Comparison of ENCODE assay signal across 8 mouse cellular contexts in genomic region chr6:25690629-25691028, GRCm38 (mm10). TPM values are rescaled to one million over a fixed set of nuclear protein-coding genes. Genes with fewer than 3 reads are reported as not detected.
DNase-seq lines count a peak whose midpoint lies in the region; ATAC-seq and TF ChIP-seq lines count a peak whose summit lies in the region.

Gene Gpr37 (minus strand): TSS chr6:25690729.

- no peak for ATAC-seq in intestine, postnatal 0 days
- no peak for ATAC-seq in midbrain, embryonic 15.5 days (replicated peaks)

- H3K9ac ChIP-seq in intestine, postnatal 0 days (ENCODE audit: low read depth, low read length), result no peak within 1 kb of the TSS
- H3K9ac ChIP-seq in midbrain, embryonic 15.5 days, result peak within 1 kb of the TSS; percentile 45

- WGBS in intestine, postnatal 0 days, result 30% methylated on average over 7 of the region's 7 CpGs
- 29% methylated on average over 7 of the region's 7 CpGs for WGBS in midbrain, embryonic 15.5 days

- H3K27ac ChIP-seq in embryonic fibroblast, embryonic 13.5 days (ENCODE audit: insufficient read depth, low read length), result no peak within 1 kb of the TSS
- H3K27ac ChIP-seq in intestine, postnatal 0 days (ENCODE audit: low read depth, low read length), result no peak within 1 kb of the TSS
- peak within 1 kb of the TSS; percentile 77 for H3K27ac ChIP-seq in midbrain, embryonic 15.5 days

- H3K9me3 ChIP-seq in intestine, postnatal 0 days (ENCODE audit: control insufficient read depth), result no peaks in the 10 kb centered on the region
- H3K9me3 ChIP-seq in midbrain, embryonic 15.5 days, result no peaks in the 10 kb centered on the region

- no peaks in the 10 kb centered on the region for H3K36me3 ChIP-seq in intestine, postnatal 0 days (ENCODE audit: control insufficient read depth, insufficient read depth)
- H3K36me3 ChIP-seq in midbrain, embryonic 15.5 days (replicated peaks), result no peaks in the 10 kb centered on the region

- no peak for TF ChIP-seq CTCF in embryonic fibroblast, embryonic 13.5 days (IDR thresholded peaks at IDR 0.05; ENCODE audit: borderline replicate concordance, insufficient read depth, low read length)
- no peak for TF ChIP-seq CTCF in intestine, postnatal 0 days (IDR thresholded peaks at IDR 0.05; ENCODE audit: low read depth)

- H3K4me2 ChIP-seq in intestine, postnatal 0 days (replicated peaks; ENCODE audit: low read depth), result peak within 1 kb of the TSS; percentile 86
- peak within 1 kb of the TSS; percentile 75 for H3K4me2 ChIP-seq in midbrain, embryonic 15.5 days

- peaks cover 3% of the 10 kb centered on the region; the same call in 1 of the 2 replicates for H3K4me1 ChIP-seq in embryonic fibroblast, embryonic 13.5 days (ENCODE audit: control insufficient read depth, insufficient read depth, low read length)
- H3K4me1 ChIP-seq in intestine, postnatal 0 days (replicated peaks; ENCODE audit: control insufficient read depth, insufficient read depth, low read length), result no peaks in the 10 kb centered on the region
- peaks cover 10% of the 10 kb centered on the region for H3K4me1 ChIP-seq in midbrain, embryonic 15.5 days

- intact Hi-C loops in gastrocnemius, postnatal 14 days (cut with DNase I; ENCODE audit: low total_unique reads), result no loop called here

- H3K27me3 ChIP-seq in intestine, postnatal 0 days (replicated peaks; ENCODE audit: control insufficient read depth, insufficient read depth, low read length), result peaks cover 24% of the 10 kb centered on the region
- H3K27me3 ChIP-seq in midbrain, embryonic 15.5 days (replicated peaks), result no peaks in the 10 kb centered on the region

- H3K4me3 ChIP-seq in embryonic fibroblast, embryonic 13.5 days (ENCODE audit: insufficient read depth, low read length), result peak within 1 kb of the TSS; percentile 53
- peak within 1 kb of the TSS; percentile 48 for H3K4me3 ChIP-seq in intestine, postnatal 0 days (ENCODE audit: low read depth, low read length)
- H3K4me3 ChIP-seq in midbrain, embryonic 15.5 days, result peak within 1 kb of the TSS; percentile 53

- no peak for TF ChIP-seq POLR2A in embryonic fibroblast, embryonic 13.5 days (IDR thresholded peaks at IDR 0.05; ENCODE audit: low read depth, low read length)

- no peak for DNase-seq in layer of hippocampus, adult 8-10 months (ENCODE audit: low spot score in 2 of 2)
- DNase-seq in layer of hippocampus, adult 11-12 months (ENCODE audit: low spot score), result no peak
- no peak for DNase-seq in gastrocnemius, postnatal 14 days
- DNase-seq in cerebellum, postnatal 4 days (ENCODE audit: low spot score in 2 of 2), result no peak
- no peak for DNase-seq in cerebellum, adult 9-11 months

RNA-seq across cellular contexts. Expression of gene Gpr37, which starts in this region (rescaled TPM):
- total RNA-seq in layer of hippocampus, adult 8-10 months (2022), result 10 to 100 TPM; 39.5 to 44.5 (median 42.6) TPM
- not detected in 2 replicates for polyA plus RNA-seq in embryonic fibroblast, embryonic 13.5 days (2011; ENCODE audit: insufficient read length, low read depth, missing spikeins)
- polyA plus RNA-seq in intestine, postnatal 0 days (2015; fragmentation: Nextera tagmentation; extraction: Ambion mirVana), result 0.24 and 0.38 TPM in 2 replicates
- 4.2 and 4.5 TPM in 2 replicates for polyA plus RNA-seq in midbrain, embryonic 15.5 days (2015; fragmentation: Nextera tagmentation; extraction: Ambion mirVana)
- total RNA-seq in gastrocnemius, postnatal 14 days (2021), result under 1 TPM; 0.08 to 0.13 TPM

Comparison
In these comparisons a context has a peak if more than half of its experiments do, and no peak if none do; other contexts are left out.
1. RNA of gene Gpr37 (total RNA-seq): 39.5 to 44.5 TPM in layer of hippocampus, adult 8-10 months; 0.08 to 0.13 TPM in gastrocnemius, postnatal 14 days; every median in the first group is over 10 times any median in the second.
2. Peak in every context shown above with its lines, with median percentiles within 50 percentile points of each other: H3K4me3 ChIP-seq.